Mouse (Mus musculus) urinary bladder, postnatal 25 days (tissue): Measurements from ENCODE around the gene Podnl1.

Experiments used
- DNase-seq: peaks from one replicate; pipeline ENCODE4 v3.0.0; 2022; ENCODE audit warnings: low spot score

Gene Podnl1

DNA sequence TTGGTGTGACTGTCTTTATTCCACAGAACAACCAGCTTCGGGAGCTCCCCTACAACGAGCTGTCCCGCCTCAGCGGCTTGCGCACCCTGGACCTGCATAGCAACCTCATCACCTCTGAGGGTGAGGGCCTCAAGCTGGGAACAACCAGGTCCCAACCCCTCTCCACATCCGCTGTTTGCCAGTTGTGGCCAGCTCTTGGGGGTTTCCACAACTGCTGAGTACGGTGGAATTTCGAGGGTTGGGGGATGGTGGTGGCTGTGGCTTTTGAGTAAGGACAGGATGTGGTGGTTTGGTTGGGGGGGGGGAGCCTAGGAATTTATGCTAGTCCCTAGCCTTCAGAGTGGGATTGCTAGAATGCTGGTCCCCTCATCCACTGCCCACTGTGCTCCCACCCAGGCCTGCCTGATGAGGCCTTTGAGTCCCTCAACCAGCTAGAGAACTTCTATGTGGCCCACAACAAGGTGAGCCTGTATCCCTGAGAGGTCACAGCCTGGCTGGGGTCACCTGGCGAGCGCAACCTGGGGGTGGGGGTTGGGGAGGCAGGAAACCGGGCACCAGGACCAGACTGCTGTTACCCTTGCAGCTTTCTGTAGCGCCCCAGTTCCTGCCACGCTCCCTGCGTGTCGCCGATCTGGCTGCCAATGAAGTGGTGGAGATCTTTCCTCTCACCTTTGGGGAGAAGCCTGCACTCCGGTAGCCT is 1.6 kb downstream of the Podnl1 start:
- DNase-seq: no peak

DNA sequence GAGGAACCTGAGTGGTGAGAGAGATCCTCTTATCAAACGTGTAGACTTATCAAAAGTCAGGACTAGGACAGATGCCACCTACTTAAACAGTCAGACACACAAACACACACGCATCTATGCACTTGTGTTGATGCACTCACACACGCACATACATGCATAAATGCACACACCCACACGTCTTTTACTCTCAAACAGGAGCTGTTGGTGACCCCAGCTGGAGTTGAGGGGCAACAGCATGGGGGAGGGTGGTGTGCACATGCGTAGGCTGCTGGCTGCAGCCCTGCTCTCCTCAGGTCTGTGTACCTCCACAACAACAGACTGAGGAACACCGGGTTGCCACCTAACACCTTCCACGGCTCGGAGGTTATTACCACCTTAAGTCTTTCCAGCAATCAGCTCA is 2.5 kb downstream of the Podnl1 start:
- DNase-seq: no peak

DNA sequence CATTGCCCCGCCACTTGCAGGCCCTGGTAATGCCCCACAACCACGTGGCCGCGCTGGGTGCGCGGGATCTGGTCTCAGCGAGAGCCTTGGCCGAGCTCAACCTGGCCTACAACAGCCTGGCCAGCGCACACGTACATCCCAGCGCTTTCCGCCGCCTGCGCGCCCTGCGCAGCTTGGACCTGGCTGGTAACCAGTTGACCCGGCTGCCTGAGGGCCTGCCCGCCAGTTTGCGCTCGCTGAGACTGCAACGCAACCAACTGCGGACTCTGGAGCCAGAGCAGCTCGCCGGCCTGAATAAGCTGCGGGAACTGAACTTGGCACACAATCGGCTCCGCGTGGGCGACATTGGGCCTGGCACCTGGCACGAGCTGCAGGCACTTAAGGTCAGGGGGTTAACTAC is 5.0 kb downstream of the Podnl1 start:
- DNase-seq: no peak

DNA sequence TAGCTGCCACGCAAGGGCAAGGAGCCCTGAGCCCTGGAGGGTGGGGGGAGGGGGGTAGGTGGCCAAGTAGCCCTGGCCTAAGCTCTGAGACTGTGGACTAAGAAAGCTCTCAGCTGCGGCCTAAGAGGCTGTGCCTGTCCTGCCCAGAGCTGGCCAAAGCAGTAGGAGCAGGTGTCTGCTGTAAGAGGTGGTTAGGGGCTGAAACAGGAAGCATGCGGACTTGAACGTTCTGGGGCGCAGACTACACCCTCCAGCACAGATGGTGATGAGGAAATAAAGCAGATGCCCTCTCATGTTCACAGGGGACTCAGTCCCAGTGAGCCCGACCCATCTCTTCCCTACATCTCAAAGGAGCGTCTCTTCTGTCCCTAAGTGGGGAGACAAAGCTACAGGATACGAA is 6.4 kb downstream of the Podnl1 start:
- DNase-seq: no peak

DNA sequence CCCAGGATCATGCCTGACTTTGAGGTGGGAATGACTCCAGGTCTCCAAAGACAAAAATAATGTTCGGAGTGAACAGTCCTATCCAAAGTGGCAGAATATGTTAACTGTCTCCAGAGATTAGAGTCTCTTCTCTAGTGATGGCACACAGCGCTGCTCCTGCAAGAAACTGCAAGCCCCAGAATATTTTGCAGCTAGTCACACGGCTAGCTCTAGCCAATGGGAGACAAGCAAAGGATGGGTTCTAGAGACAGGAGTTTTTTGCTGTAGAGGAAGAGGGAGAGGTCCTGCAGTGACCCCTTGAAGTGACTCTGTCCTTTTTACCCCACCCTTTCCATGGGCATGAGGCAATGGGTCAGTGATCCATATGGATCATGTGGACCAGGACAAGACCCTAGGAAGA is 12.1 kb downstream of the Podnl1 start:
- DNase-seq: no peak

DNA sequence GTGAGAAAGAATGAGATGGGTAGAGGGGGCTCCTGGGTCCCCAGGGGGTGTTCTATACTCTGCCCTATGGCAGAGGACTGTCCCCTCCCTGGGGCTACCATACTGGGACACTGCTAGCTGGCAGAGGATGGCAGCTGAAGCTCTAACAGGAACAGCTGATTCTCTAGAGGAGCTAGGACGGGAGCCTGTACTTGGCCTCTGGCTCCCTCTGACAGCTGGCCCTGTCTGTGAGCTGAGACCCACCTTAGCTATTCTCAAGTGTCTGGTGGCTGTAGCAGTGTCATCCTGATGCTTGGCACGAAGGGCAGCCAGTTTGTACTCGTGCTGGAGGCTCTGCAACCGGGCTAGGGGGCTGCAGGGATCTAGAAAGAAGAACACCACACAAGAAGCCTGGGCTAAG is 15.0 kb downstream of the Podnl1 start:
- no peak for DNase-seq

DNA sequence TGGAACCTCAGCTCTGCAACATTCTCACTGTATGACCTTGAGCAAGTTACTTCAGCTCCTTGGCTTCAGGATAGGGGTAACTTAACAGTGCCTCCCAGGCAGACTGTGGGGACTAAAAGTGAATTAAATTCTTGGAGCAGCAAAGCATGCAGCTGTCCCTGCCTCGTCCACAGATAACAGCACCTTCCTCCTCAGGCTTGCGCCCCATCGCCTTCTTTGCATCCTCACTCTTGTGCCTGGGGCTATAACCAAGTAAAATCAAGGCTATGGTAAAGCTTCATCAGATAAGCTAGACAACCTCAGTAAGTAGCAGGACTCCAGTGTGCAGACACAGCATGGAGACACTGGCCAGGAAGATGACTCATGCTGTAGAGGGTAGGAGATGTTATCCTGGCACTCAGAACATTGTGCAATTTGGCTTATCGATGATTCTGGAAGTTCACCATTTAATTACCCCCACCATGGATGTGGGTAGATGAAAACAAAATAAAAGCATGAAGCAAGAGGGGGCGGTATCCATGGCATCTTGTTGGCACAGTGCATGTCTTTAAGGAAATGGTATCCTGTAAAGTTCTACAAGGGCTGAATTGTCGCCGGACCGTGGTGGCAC is 19.0 kb downstream of the Podnl1 start:
- DNase-seq: no peak

DNA sequence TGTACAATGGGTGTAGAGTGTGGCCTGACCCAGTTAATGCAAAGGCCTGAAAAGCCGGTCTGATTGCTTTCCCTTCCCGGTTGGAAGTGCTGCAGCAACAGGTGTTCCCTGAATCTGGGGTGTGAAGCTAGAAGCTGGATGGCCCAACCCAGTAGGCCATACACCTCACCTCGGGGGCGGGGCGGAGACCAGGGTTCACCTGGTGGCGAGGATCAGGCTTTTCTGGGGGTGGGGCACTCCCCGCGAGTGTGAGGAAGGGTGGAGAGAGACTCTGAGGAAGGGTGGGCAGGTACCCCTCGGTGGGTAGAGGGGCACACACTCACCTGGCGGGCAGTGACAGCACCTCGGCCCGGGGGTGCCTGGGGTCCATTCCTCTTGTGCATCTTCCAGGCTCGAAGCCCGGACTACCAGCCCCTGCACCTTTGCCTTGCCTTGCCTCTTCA is 21.6 kb downstream of the Podnl1 start:
- DNase-seq: peak; percentile 40

DNA sequence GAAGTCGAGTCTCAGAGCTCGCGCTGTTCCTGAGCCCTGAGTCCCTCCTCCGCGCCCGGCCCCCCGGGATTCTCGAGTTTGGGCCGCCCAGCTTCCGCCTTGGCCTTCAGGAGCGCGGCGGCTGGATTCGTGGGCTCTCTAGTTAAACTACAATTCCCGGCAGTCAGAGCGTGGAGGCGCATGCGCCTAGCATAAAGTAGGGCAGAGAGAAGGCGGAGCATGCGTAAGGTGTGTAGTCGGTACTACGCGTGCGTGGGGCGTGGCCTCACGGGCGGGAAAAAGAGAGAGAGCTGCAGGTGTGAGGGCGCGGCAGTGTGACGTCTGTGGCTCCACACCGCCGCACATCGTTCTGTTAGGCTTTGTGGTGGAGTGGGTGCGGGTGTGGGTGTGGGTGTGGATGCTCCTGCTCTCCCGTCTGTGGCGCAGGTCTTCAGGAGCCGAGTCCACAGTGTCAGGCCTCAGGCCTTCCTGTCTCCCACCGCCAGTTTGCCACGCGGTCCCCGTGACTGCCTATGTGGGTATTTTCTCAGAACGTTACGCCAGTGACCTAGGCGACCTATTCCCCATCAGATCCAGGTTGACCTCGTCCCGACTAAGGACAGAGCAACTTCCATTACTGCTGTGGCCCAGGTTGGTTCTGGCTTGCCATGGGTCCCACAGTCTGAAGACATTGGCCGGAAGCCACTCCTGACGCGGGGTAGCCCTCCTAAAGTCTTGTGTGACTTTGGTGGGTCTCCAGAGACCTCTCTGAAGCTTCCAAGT is 22.2 kb downstream of the Podnl1 start, which contains the start of the genes Cc2d1a and 4930432K21Rik:
Gene Cc2d1a, minus strand, starts transcription at position 168 of the 762 bp plus-strand sequence.
Gene 4930432K21Rik, plus strand, starts transcription at position 257 of the 762 bp plus-strand sequence.
- peak; percentile 87 for DNase-seq

DNA sequence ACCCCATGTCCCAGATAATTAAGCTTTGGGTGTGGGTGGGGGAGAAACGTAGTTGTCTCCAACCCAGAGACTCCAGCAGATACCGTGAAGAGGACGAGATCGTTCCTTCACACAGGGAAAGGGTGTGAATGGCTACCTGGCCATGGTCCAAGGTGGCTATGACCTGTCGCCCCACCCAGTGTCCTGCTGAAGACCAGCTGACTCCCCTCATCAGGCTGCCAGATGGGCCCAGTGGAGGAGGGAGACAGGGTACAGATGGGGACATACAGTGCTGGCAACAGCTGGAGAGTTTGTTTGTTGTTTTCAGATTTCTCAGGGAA is 22.7 kb downstream of the Podnl1 start:
- DNase-seq: no peak

DNA sequence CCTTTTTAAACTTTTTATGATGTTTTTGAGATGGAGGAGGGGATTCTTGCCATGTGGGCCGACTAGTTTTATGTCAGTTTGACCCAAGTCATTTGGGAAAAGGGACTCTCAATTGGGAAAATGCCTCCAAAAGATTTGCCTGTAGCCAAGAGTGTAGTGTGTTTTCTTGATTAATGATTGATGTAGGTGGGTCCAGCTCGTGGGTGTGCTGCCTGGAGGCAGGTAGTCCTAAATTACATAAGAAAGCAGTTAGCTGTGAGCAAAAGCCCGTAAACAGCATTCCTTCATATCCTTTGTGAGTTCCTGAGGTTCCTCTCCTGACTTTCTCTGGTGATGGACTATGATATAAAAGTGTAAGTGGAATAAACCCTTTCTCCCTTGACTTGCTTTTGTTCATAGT is 23.4 kb downstream of the Podnl1 start:
- DNase-seq: no peak

DNA sequence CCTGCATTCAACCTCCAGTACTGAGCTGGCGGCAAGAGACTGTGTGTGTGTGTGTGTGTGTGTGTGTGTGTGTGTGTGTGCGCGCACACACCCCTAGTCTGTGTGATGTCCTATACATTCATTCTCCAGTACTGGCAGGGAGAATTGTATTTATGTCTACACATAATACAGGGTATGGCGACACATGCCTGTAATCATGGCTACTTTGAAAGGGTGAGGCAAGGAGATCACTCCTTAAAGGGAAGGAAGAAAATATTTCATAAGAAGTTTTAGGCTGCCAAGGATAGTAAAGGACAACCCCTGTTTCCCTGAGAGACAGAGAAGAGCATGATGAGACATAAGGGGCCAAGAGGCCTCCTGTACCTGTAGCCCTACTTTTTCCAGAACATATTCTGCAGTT is 31.8 kb downstream of the Podnl1 start:
- no peak for DNase-seq

DNA sequence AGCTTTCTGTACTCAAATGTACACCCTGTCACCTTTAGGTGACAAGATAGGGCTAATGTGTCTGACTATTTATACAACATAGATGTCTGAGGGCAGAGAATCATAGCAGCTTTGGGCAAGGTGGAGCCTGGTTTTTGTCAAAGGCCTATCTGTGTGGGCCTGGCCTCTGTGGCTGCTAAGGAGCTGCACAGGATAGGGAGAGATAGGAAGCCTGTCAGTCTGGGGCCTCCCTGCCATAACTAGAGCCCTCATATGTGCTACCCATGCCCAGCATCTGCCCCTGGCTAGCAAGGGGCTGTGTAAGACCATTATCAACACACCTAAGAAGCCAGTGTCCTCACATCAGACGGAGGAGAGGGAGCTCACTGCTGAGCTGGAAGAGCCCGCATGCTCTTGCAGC is 41.9 kb downstream of the Podnl1 start:
- DNase-seq: no peak

DNA sequence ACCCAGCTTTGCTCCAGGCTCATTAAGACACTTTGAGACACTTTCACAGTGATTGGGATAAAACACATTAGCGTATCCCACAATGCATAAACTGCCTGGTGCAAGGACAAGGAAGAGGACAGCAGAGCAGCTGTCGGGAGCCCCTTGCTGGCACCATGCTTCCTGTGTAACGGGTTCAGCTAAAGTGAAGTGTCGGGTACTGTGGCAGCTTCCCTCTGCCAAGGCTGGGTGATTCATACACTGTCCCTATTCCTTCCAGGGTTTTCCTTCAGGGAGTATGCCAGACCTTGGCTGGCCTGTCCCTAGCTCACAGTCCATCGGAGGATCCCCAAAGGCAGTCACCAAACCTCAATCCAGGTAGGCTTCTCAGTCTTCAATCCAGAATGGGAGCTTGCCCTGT is 44.3 kb downstream of the Podnl1 start:
- DNase-seq: no peak

DNA sequence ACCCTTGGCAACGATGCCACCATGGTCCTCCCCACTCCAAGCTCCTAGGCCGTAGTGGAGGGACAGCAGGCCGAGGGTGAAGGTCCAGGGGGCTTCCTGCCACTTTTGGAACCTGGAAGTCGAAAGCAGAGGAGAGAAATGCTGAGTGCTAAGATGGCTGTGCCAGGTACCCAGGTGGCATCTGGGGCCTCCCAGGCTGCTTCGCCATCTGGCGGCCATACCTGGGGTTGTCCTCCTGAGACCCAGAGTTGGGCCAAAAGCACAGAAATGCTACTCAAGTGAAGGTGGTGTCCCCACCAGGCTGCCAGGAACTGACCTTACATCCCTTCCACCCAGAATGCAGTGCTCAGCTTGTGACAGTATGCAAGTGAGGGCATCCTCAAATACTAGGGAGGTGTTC is 48.1 kb downstream of the Podnl1 start:
- DNase-seq: no peak

DNA sequence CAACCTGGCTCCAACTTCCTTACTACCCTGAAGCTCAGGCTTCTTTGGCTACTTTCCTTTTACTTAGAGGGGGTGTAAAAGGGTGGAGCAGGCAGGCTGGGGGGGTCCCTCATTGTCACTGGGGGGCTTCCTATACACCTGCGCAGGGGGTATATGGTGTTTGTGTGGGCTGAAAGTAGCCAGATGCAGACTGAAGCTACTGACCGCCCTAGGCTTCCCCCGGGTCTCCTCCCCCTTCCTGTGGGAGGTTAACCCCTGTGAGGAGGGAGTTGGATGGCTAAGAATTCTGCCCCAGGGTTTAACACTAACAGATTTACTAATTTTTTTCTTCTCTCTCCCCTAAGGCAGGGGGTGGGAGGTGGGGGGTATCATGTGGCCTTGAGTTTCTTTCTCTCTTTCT is 50.8 kb downstream of the Podnl1 start:
- DNase-seq: no peak

DNA sequence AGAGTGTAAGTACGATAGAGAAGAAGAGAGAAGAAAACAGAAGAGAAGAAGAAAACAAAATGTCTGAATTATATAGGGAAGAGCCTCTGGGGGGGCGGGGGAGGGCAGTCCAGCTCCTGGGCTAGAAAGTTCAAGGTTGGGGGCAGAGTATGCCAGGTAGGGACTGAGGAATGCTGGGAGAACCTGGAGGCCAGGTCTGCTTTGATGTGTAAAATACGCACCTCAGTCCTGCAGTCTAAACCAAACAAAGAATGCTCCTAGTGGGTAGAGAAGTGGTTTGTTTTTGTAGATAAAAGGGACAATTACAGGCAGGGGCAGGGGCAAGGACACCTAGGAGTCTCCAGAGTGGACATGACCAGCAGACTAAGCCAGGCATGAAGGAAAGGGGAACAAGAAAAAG is 51.6 kb downstream of the Podnl1 start:
- DNase-seq: no peak

DNA sequence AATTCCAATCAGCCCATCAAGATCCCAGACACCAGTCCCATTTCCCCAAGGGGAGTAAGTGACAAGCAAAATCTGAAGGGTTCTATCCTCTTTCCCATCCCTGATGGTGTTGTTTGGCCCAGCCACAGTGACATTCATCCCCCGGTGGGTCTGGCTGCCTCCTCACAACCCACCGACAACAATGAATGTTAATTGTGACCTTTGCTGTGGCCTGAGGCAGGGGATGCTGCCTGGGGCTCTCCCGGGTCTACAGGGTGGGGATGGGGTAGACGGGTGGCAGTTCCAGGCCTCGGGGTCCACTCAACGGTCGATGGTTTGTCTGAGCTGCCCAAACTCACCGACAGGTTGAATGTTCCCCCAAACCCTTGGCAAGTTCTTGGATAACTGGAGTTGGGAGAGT is 52.8 kb downstream of the Podnl1 start:
- no peak for DNase-seq

DNA sequence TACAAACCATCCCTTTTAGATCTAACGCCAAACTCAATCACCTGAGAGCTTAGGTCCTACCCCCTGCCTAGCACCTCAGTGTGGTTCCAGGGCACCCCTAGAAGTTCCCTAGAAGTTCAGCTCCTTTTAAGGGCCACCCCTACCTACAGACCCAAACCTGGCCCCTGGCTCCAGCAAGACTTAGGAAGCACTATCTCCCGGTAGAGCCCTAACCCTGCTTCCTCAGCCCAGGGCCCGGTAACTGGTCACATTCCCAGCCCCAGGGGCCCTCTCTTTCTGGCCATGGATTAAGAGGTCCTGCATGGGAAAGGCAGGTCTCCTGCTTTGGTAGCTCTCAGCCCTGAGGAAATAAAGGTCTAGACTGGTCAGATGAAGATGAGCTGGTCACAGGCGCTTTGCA is 54.2 kb downstream of the Podnl1 start:
- DNase-seq: no peak

DNA sequence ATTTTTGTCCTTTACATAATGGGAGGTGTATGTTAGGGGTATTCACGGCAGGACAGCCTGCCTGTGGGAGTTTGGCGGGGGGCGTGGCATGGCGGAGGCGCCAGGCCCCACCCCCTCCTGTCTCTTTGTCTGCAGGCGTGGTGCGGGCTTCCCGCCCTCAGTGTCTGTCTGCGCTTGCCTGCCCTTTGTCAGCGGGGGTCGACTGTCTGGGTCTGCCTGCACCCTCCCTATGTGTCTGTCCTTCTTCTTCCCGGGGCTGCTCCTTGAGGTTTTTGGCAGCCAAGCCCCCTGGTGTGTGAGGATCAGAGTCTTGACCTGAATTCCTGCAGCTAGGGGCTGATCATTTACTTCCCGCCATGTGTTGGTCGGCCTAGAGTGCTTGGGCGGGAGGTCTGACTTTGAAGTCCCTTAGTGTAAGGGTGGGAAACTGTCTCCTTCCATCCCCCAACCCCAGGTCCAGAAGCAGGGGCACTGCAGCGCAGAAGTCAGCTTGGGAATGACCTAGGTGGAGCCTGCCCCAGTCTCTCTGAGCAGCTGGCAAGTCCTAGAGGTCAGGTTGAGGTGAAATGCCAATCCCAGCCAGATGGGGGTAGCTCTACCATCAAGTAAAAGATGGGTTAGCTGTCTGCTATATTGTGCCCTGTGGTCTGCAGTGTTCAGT is 54.9 kb downstream of the Podnl1 start:
- peak; percentile 12 for DNase-seq
